Mouse (Mus musculus): Measurements from ENCODE around the gene Ptger1. TPM values are rescaled to one million over a fixed set of nuclear protein-coding genes. Genes with fewer than 3 reads are reported as not detected.

Gene Ptger1
- total RNA-seq, 2 experiments from 2014 or later: 1.2 to 1.5 TPM

GRCm38 (mm10) chr8:83719693-83720092 lies 53.2 kb downstream of the Ptger1 start:
- intact Hi-C loops (cut with DNase I): loop anchor here (5.0 kb wide), 1 partner anchor 57 kb away; no protein-coding TSS in a partner anchor

GRCm38 (mm10) chr8:83721405-83722025 lies 55.0 kb downstream of the Ptger1 start:
- no peak for DNase-seq (ENCODE audit: low spot score in 2 of 2)
- intact Hi-C loops (cut with DNase I): no loop called here

More at GRCm38 (mm10) chr8:83719693-83720092, 53.2 kb downstream of the Ptger1 start:
- DNase-seq (ENCODE audit: low spot score in 2 of 2): no peak

Other genes with a start within 250 kb of the Ptger1 start
- 100 to 1,000 TPM; 212 to 232 TPM for gene Scoc, start 208.3 kb upstream of the Ptger1 start, total RNA-seq (2021)
- gene Olfr370, start 130.9 kb upstream of the Ptger1 start, total RNA-seq (2021): not detected
- gene Ndufb7, start 100.0 kb upstream of the Ptger1 start, total RNA-seq (2021): 100 to 1,000 TPM; 140 to 145 TPM
- gene Tecr, start 58.7 kb upstream of the Ptger1 start, total RNA-seq (2021): 100 to 1,000 TPM; 549 to 574 TPM
- 10 to 100 TPM; 56.0 to 59.1 TPM for gene Dnajb1, start 58.5 kb upstream of the Ptger1 start, total RNA-seq (2021)
- gene Gipc1, start 14.0 kb upstream of the Ptger1 start, total RNA-seq (2021): 100 to 1,000 TPM in 1 of 2 experiments, 10 to 100 TPM in 1; 99.3 to 108 TPM
- 10 to 100 TPM; 53.2 to 72.7 TPM for gene Pkn1, start 32.5 kb downstream of the Ptger1 start, total RNA-seq (2021)
- gene Ddx39, start 48.5 kb downstream of the Ptger1 start, total RNA-seq (2021): 10 to 100 TPM; 17.4 to 18.2 TPM
- 1 to 10 TPM; 9.0 to 9.6 TPM for gene Adgre5, start 74.6 kb downstream of the Ptger1 start, total RNA-seq (2021)
- gene Adgrl1, start 233.4 kb downstream of the Ptger1 start, total RNA-seq (2021): 100 to 1,000 TPM; 415 to 434 TPM